Mouse (Mus musculus) limb, embryonic 14.5 days (tissue): ENCODE data around the gene Gm2696. TPM values are rescaled to one million over a fixed set of nuclear protein-coding genes. Genes with fewer than 3 reads are reported as not detected.
A peak's percentile ranks its signal among the peaks of the same experiment; 100 is the strongest.

Experiments
- ATAC-seq: fragments of 200-750 bp; cut with Nextera tagmentation; 2 replicates; pipeline ENCODE4 v1.8.0; 2017; ENCODE audit warnings: low read depth, moderate number of reproducible peaks, moderate TSS enrichment; ENCODE audit not compliant: low FRiP score
- DNase-seq: peaks from one replicate; pipeline ENCODE4 v3.0.0-alpha.2; 2015; ENCODE audit warnings: low spot score
- H3K27ac ChIP-seq: fragments of 300-500 bp; sonication (generic); replicated peaks from 2 replicates; pipeline ENCODE4 v1.5.1; 2014; ENCODE audit warnings: low read depth, mild to moderate bottlenecking, low read length, moderate library complexity, mixed read lengths
- H3K27me3 ChIP-seq: fragments of 300-500 bp; sonication (generic); 2 replicates; pipeline ENCODE4 v1.6.1; 2014; ENCODE audit warnings: low read length, mixed read lengths; ENCODE audit not compliant: control insufficient read depth, insufficient read depth
- H3K36me3 ChIP-seq: fragments of 300-500 bp; sonication (generic); 2 replicates; pipeline ENCODE4 v1.6.1; 2014; ENCODE audit warnings: mild to moderate bottlenecking, low read length, moderate library complexity, mixed read lengths; ENCODE audit not compliant: control insufficient read depth, insufficient read depth
- H3K4me1 ChIP-seq: fragments of 300-500 bp; sonication (generic); 2 replicates; pipeline ENCODE4 v1.6.1; 2014; ENCODE audit warnings: antibody characterized with exemption, low read length, mixed read lengths; ENCODE audit not compliant: control insufficient read depth, insufficient read depth
- H3K4me2 ChIP-seq: fragments of 300-500 bp; sonication (generic); replicated peaks from 2 replicates; pipeline ENCODE4 v1.6.1; 2014; ENCODE audit warnings: low read depth, mild to moderate bottlenecking, low read length, moderate library complexity; ENCODE audit not compliant: severe bottlenecking
- H3K4me3 ChIP-seq: fragments of 300-500 bp; sonication (generic); replicated peaks from 2 replicates; pipeline ENCODE4 v1.5.1; 2014; ENCODE audit warnings: low read length
- H3K9ac ChIP-seq: fragments of 300-500 bp; sonication (generic); 2 replicates; pipeline ENCODE4 v1.6.1; 2014; ENCODE audit warnings: mild to moderate bottlenecking, low read depth, low read length, moderate library complexity; ENCODE audit not compliant: severe bottlenecking
- H3K9me3 ChIP-seq: fragments of 300-500 bp; sonication (generic); 2 replicates; pipeline ENCODE4 v1.6.1; 2016; ENCODE audit warnings: low read length; ENCODE audit not compliant: control insufficient read depth
- POLR2A ChIP-seq: fragments of 200-500 bp; IDR thresholded peaks from 2 replicates; pipeline ENCODE4 v1.8.0; 2012; ENCODE audit warnings: inconsistent platforms, mild to moderate bottlenecking, moderate library complexity, borderline replicate concordance; ENCODE audit not compliant: insufficient read depth, insufficient read length; ENCODE audit errors: extremely low read depth
- WGBS: fragments of 180-500 bp; shearing (Covaris S2); extraction: QIAGEN DNeasy Blood & Tissue Kit; methylation state at CpG from one replicate; pipeline ENCODE4 v1.1.7; 2014; 5-methylcytosine and 5-hydroxymethylcytosine counted together
- polyA plus RNA-seq, 2 experiments: library from polyadenylated mRNA; depleted of rRNA in 1 of 2; stranded (reverse) in 1 of 2; unstranded in 1 of 2; fragments of >200 nt; fragmentation: Nextera tagmentation in 1 of 2; extraction: Ambion mirVana in 1 of 2; gene quantifications; 2 replicates each; pipeline versions ENCODE4 v1.2.1 to v1.2.3; 2012 to 2014

The Gm2696 gene
- polyA plus RNA-seq, 2 experiments, result 0.25 TPM; not detected in 1

GRCm38 (mm10) chr10:77852559-77852958 lies 38.1 kb downstream of the Gm2696 start, which contains the start of gene Gm10318:
Gene Gm10318 (plus strand): TSS chr10:77852859.
- 66% methylated on average over 9 of the region's 9 CpGs for WGBS
- no peak within 1 kb of the TSS for H3K4me3 ChIP-seq
- no peaks in the 10 kb centered on the region for H3K9me3 ChIP-seq
- H3K9ac ChIP-seq, result no peak within 1 kb of the TSS
- TF ChIP-seq POLR2A, result no peak
- H3K27ac ChIP-seq, result no peak within 1 kb of the TSS
- H3K27me3 ChIP-seq, result no peaks in the 10 kb centered on the region
- DNase-seq (no peak), ATAC-seq (no peak)
- no peak within 1 kb of the TSS for H3K4me2 ChIP-seq
- H3K4me1 ChIP-seq, result no peaks in the 10 kb centered on the region
- no peaks in the 10 kb centered on the region for H3K36me3 ChIP-seq

GRCm38 (mm10) chr10:77861675-77862074 lies 47.2 kb downstream of the Gm2696 start, which contains the start of gene Gm3285:
Gene Gm3285 (plus strand): TSS chr10:77861975.
- Histone ChIP-seq H3K4me3 (no peak within 1 kb of the TSS), H3K9me3 (no peaks in the 10 kb centered on the region), H3K36me3 (no peaks in the 10 kb centered on the region), H3K27ac (no peak within 1 kb of the TSS), H3K9ac (no peak within 1 kb of the TSS), H3K4me2 (no peak within 1 kb of the TSS), H3K27me3 (no peaks in the 10 kb centered on the region), H3K4me1 (no peaks in the 10 kb centered on the region)
- DNase-seq (no peak), ATAC-seq (no peak)
- WGBS, result 50% methylated on average over 7 of the region's 7 CpGs
- TF ChIP-seq POLR2A, result no peak

DNA sequence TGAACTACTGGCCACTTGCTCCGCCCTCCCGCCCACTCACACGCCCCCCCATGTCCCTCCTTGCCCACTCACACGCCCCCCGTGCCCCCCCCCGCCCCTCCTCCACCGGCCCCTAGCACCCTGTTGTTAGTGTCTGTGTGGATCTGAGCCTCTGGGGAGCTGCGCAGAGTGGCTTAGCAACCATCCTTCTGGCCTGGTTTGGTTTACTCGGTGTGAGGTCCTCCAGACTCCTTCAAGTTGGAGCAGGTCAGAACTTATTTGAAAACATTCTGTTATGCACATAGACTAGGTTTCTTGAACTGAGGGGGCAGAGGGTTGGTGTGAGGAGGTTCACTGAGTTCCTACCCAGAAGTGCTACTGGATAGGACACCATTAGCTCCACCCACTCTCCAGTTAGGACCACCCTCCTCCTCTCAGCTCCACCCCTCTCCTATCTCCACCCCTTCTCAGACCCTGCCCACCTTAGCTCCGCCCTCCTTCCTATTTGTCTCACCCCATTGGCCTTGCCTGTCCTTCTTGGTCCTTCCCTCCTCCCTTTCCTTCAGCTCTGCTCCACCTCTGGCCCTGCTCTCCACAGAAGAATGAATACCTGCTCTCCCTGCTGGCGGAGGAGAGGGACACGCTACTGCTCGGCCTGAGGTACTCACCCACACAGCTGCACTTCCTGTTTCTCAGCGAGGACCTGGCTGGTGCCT lies 49.7 kb downstream of the Gm2696 start:
- H3K36me3 ChIP-seq, result no peaks in the 10 kb centered on the region
- no peaks in the 10 kb centered on the region for H3K4me1 ChIP-seq
- ATAC-seq, result peak; percentile 65
- no peak for TF ChIP-seq POLR2A
- WGBS, result 26% methylated on average over 14 of the region's 14 CpGs
- no peaks in the 10 kb centered on the region for H3K27me3 ChIP-seq
- no peak overlapping the region for H3K9ac ChIP-seq
- peak overlapping the region; percentile 8; the same call in 1 of the 2 replicates for H3K4me3 ChIP-seq
- DNase-seq, result peak; percentile 21
- no peaks in the 10 kb centered on the region for H3K9me3 ChIP-seq
- peak overlapping the region; percentile 30; the same call in 1 of the 2 replicates for H3K4me2 ChIP-seq
- H3K27ac ChIP-seq, result no peak overlapping the region

- TF ChIP-seq POLR2A, result no peak
- Histone ChIP-seq H3K27ac (no peak overlapping the region), H3K27me3 (no peaks in the 10 kb centered on the region), H3K4me1 (no peaks in the 10 kb centered on the region), H3K4me3 (peak overlapping the region; percentile 8; the same call in 1 of the 2 replicates), H3K9ac (no peak overlapping the region), H3K9me3 (no peaks in the 10 kb centered on the region), H3K4me2 (peak overlapping the region; percentile 30; the same call in 1 of the 2 replicates), H3K36me3 (no peaks in the 10 kb centered on the region)
- ATAC-seq, result no peak
- DNase-seq, result no peak
- WGBS, result 35% methylated on average over 11 of the region's 11 CpGs
Measured at GRCm38 (mm10) chr10:77864762-77865143, 50.3 kb downstream of the Gm2696 start.

DNA sequence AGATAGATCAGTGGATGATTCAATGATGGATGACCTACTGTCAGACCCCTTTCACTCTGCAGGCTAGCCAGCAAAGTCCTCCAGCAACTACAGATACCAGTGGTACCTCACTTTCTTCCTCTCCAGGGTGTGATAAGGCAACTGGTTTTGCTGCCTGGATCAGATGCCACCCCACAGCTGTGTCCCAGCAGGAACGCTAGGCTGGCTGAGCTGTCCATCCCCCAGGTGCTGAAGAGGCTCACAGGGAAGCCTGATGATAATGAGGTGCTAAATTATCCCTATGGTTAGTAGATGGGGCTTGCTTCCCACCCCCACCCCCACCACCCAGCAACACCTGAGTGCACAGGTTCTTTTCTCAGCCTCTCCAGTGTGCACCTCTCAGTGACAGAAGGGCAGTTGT lies 53.1 kb downstream of the Gm2696 start:
- no peak overlapping the region for H3K27ac ChIP-seq

More for the DNA sequence above, 53.1 kb downstream of the Gm2696 start:
- H3K36me3 ChIP-seq, result no peaks in the 10 kb centered on the region
- no peaks in the 10 kb centered on the region for H3K9me3 ChIP-seq
- H3K27me3 ChIP-seq, result no peaks in the 10 kb centered on the region
- H3K9ac ChIP-seq, result no peak overlapping the region
- no peaks in the 10 kb centered on the region for H3K4me1 ChIP-seq
- TF ChIP-seq POLR2A, result no peak
- DNase-seq (no peak), ATAC-seq (no peak)
- WGBS, result 10% methylated on average over 1 of the region's 1 CpGs
- no peak overlapping the region for H3K4me3 ChIP-seq
- H3K4me2 ChIP-seq, result no peak overlapping the region
